Mouse (Mus musculus) spleen, postnatal 10 days (tissue): ENCODE data around the gene Pms1.
"Not testable (repeated sequence)": the region's sequence is repeated elsewhere in the genome, so short reads cannot be mapped to it uniquely, and the experiment has no call there.

Experiments used
- DNase-seq, 2 experiments: peaks; one replicate each; pipeline ENCODE4 v3.0.0; 2021 to 2022; ENCODE audit warnings: low spot score in 2 of 2

The Pms1 gene

DNA sequence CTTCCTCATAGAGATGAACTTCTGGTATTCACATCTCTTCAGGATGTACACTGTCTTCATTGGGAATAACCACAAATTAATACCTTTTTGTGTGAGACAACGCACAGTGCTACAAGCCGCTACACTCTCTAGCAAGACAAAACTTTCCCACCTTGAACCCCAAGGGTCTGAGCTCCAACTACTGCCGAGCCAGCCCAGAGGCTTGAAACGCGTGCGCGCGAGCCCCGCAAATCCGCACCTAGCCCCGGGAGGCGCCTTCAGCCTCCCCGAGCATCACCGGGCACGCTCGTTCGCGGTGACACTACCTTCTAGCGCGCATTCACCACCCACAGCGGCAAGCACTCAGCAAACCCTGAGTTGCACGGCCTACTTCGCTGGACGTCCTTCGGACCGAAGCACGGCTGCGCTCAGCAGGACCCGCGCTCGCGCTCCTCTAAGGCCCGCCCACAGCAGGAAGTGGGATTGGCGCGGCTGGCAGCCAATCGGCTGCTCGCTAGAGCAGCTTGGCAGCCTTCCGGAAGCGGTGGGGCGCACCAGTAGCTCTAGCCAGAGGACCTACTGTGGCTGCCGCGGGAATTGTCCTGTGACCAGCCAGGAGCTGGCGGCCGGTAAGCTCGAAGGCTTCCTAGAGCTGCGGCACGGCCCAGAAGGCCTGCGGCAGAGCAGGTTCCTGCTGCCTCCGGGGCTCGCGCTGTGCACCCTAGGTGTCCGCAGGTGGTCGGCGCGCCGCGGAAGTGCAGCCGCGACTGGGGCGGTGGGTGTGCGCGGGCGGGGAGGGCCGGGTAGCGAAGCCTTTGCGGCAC is at the start of gene Pms1, which contains the start of the genes Ormdl1 and Gm28778:
TSS of gene Pms1 (minus strand) at position 438 of the 803 bp plus-strand sequence.
TSS of gene Ormdl1 (plus strand) at position 515 of the 803 bp plus-strand sequence.
TSS of gene Gm28778 (plus strand) at position 531 of the 803 bp plus-strand sequence.
- DNase-seq = peak; percentile 90 to 94

DNA sequence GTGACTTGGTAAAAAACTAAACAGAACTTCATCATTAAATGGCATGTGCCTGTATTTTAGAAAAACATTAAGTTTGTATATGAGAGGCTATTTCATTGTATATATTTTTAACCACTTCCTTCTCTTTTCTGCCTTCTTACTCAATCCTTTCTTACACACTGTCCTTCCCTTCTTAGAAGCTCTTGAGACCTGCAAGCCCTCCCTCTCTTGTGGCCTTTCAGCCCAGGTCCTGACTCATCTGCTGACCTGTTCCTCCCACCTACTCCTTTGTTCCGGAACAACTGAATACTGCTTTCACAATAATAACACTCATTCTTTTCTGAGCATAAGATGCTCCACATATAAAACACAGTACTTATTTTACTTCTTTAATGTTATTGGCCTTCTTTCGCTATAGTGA is 44.3 kb upstream of the Pms1 start:
- DNase-seq = no peak

DNA sequence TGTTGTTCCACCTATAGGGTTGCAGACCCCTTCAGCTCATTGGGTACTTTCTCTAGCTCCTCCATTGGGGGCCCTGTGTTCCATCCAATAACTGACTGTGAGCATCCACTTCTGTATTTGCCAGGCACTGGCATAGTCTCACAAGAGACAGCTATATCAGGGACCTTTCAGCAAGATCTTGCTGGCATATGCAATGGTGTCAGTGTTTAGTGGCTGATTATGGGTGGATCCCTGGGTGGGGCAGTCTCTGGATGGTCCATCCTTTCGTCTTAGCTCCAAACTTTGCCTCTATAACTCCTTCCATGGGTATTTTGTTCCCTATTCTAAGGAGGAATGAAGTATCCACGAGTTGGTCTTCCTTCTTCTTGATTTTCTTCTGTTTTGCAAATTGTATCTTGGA is 40.6 kb upstream of the Pms1 start:
- not testable (repeated sequence) for DNase-seq

DNA sequence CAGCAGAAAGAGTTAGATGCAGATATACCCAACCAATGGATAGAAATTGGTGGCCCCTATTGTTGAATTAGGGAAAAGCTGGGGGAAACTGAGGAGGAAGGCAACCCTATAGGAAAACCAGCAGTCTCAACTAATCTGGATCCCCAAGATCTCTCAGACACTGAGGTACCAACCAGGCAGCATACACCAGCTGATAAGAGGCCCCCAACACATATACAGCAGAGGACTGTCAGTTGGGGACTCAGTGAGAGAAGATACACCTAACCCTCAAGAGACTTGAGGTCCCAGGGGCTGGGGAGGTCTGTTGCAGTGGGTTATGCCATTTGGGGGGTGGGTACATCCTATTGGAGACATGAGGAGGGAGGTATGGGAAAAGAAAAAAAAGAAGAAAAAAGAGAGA is 38.6 kb upstream of the Pms1 start:
- DNase-seq = no peak

DNA sequence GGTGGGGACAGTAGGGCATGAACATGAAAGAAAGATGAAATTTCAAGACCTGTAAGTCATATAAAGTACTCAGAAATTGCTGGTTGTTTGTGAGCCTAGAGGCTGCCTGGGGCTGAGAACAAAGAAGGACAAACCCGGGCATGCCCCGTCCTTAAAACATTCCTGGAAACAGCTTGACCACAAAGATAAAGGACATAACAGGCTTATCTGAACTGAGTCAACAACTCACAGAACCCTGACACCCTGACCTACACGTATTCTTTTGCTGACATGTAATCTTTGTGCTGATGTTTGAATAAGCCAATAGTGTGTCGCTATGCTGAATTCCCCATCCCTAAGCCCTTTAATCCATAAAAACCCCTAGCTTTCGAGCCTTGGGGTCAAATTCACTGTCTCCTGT is 36.7 kb upstream of the Pms1 start:
- DNase-seq = not testable (repeated sequence)

DNA sequence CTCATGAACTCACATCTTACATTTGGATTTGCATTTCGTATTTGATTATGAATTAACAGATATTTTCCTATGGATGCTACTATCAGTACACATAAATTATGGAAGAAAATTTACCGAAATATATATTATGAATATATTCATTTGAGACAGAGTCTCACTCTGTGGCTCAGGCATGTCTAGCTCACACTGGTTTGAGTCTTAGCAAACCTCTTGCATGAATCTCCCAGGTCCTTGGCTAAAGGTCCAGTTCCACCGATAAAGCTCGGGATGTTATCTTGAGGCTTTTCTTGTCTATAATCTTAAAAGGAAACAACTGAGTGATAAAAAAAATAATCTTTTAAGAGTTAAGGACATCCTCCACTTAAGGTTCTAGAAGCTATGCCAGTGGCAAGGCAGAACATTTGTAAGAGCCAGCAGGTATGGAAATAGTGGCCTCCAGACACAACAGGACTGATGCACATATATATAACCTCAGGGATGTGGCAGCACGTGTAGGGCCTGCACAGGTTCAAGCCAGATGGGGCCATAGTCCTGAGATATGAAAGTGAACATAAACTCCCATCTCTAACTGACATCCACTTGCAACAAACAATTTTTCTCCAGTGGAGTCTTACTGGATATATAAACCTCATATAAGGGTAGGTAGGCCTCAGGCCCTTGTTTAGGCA is 28.1 kb upstream of the Pms1 start:
- no peak for DNase-seq

DNA sequence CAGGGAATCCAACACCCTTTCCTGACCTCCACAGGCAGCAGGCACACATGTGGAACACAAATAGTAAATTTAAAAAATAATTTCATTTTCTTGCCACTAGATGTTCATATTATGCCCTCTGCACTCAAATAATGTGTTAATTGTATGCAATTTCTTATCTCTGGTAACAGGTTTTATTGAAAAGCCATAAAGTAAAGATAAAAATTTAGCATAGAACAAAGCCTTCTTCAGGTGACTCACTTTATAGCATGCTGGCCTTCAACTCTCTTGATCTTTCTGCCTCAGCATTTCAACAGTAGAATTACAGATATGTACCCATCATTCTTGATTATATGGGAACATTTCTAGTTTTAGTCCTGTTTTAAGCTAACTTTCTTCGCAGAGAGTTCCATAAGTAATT is 27.5 kb upstream of the Pms1 start:
- no peak for DNase-seq

DNA sequence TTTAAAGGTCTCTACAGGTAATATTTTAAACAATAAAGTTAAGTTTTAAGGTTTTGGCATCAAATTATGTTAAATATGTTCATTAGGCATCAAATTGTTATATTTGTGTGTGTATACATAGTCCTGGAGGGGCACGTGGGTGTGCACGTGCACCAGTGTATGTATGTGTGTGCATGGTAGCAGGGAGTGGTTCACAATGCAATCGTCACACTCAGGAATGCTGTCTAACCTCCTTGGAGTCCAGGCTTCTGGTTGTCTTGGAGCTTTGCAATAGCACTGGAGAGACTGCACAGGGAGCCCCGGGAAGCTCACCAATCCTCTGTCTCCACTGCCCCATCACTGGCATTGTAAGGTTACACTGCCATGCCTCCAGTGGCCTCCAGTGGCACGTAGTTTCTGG is 26.4 kb upstream of the Pms1 start:
- DNase-seq = no peak

DNA sequence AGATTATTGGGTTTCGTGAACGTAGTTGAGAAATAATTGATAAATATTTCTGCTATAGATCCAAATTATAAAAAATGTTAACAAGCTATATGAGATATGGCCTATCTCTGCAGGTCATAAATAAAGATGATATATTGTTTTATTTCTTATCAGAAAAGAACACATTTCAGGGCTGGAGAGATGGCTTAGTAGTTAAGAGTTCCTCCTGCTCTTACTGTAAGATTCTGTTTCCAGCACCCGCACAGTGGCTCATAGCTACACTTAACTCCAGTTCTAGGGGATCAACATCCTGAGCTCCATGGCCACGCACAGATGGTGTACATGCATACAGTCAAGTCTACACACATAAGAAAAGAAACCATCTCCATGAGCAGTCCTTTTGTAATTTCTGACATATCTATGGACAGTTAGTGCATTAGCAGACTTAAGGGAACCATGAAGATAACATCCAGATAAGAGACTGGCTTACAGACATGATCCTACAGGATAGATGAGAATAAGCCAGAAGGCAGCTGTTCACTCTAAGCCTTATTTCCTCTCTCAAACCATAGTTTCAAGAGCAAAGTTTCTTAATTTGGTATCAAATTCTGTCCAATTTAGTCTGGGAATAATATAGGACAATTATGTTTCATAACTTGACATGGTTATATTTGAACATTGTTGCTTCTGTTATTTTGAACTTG is 25.0 kb upstream of the Pms1 start:
- DNase-seq = no peak

DNA sequence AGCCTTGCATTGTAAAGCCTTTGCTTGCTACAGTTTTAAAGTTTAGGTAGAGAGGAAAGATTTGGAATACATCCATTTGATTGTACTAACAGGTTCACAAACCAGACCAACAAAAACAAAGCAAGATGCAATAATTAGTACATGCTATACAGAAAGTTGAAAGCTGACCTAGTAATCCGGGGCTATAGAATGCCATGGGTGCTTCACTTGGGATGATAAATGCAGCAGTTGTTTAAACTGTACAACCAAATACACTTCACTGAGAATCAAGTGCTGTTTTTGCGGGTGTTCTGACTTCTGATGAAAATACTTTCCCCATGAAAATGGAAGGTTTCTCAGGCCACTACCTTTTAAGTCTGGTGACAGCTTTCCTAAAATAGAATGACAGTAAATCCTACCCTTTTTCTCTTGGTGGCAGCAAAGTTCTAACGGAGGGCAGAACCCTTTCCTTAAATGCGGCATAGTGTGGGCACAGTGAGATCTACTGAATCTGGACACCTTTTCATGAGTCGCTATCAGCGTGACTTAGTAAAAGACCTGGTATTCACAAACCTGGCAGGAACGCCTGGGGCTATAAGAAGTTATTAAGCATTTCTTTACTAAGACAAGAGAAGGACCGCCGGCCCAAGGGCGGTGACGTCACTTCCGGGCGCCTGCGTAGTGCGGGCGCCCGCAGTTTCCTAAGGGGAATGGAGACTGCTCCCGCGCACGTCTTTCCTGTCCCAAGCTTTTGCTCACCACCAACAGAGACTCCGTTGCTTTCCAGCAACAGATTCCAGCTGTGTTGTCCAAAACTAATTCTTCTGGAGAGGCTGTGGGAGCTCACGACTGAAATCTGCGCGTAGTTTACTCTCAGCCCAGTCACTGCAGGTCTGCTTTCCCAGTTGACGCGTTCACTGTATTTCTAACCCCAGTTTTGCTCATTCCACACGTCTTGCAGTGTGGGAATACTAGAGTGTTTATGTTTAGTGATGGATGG is 16.5 kb upstream of the Pms1 start, which contains the start of gene Osgepl1:
TSS of gene Osgepl1 (plus strand) at position 636 of the 979 bp plus-strand sequence.
- DNase-seq = peak; percentile 82 to 90

DNA sequence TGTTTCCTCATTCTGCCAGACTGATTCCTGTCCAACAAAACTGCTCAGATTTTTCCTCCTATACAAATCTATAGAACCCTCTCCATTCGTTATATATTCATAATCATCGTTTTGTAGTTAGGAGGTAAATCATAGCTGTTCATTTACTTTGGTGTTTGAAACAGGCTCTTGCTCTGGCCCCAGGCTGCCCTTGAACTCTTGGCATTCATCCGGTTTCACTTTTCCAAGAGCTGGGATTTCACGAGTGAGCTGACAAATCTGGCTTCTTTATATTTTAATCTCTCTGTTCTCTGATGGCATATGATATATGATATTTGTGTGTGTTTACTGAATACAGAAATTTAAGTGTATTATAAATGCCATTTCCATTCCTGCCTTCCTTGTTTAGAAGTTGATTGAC is 3.7 kb upstream of the Pms1 start:
- no peak for DNase-seq

DNA sequence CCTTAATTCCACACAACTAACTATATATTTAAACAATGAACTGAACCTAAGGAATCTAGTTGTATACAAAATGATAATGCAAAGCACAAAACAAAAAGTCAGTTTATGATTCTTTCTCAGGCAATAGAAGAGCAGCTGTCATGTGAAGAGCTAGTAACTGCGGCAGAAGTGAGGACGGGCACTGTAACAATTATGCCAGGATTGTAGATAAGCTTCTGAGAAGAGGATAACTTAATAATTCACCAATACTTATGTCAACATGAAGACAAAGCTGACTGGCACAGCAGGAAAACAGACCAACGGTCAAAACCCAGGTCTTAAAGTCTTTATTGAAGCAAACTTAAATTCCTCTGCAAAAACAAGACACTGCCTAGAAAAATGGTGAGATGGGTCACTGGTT is 5.6 kb downstream of the Pms1 start:
- no peak for DNase-seq

DNA sequence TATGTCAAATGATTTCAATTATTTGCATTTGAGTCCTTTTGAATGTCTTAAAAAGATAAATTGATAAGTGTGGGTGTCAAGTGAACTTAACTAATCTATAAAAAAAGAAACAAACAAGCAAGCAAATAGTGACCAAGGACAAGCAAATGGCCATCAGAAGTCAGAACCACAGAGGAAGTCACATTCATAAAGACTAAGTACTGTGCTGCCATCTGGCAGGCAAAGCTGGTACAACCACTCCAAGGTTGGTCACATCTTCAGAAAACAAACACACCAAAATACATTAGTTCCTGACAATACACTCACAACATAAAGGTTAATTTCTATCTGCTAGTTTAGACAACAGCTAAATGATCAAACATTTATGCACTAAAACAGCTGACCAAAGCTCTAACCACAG is 24.2 kb downstream of the Pms1 start:
- peak in 1 of 2 experiments; percentile 27 for DNase-seq

DNA sequence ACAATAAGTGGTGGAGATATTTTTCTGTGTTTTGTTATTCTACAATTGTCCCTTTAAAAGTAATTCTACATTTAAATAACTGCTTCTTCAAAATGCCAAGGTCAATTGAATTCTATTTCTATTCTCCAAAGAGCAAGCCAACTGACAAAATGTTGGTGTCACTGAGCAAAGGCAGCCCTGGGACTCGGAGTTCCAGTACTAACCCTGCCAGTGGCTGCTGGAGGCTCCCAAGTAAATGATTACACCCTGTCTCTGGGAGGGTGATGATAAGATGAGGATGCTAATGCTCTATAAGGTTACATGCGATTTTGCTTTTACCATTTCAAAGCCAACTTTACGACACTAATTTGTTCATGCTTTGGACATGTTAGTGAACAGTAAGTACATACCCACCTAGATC is 26.9 kb downstream of the Pms1 start:
- no peak for DNase-seq

DNA sequence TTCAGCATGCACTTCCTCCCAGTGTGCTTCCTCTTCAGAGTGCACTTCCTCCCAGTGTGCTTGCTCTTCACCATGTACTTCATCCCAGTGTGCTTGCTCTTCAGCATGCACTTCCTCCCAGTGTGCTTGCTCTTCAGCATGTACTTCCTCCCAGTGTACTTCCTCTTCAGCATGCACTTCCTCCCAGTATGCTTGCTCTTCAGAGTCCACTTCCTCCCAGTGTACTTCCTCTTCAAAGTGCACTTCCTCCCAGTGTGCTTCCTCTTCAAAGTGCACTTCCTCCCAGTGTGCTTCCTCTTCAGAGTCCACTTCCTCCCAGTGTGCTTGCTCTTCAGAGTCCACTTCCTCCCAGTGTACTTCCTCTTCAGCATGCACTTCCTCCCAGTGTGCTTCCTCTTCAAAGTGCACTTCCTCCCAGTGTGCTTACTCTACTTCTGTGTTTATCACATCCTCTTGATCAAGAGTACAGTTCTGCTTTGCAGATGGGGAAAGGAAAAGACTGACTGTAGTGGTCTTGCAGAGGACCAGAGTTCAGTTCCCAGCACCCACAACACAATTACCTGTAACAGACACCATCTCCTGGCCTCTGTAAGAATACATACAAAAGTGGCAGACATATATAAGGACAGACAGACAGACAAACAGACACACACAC is 31.7 kb downstream of the Pms1 start:
- not testable (repeated sequence) for DNase-seq

DNA sequence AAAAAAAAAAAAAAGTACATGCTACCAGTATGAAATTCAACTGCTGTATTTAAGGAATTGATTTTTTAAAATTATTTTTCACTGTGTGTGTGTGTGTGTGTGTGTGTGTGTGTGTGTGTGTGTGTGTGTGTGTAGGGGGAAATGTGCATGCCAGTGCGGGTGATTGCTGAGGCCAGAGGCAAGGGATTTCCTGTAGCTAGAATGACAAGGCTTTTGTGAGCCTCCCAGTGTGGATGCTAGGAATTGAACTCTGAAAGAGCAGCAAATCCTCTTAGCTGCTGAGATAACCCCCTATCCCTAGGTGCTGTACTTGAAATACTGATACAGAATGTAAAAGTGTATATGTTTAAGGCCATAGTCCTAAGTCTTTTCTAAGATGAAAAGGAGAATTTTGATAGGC is 70.8 kb downstream of the Pms1 start:
- DNase-seq = no peak

DNA sequence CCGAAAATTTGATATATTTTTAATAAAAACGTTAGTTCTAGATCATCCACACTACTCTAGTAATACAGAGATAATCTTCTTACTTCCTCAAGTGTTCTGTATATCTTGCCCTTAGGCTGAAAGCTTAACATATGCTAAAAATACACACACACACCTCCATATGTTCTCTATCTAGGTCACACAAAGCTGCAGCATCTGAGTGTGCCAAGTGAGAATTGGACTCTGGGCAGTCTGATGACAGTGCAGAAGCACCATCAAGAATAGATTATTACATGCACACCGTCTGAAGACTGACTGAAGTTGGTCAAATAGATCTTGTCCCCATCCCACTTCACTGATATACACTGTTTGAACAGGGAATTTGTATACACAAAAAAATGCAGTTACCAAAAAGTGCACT is 71.2 kb downstream of the Pms1 start:
- no peak for DNase-seq

DNA sequence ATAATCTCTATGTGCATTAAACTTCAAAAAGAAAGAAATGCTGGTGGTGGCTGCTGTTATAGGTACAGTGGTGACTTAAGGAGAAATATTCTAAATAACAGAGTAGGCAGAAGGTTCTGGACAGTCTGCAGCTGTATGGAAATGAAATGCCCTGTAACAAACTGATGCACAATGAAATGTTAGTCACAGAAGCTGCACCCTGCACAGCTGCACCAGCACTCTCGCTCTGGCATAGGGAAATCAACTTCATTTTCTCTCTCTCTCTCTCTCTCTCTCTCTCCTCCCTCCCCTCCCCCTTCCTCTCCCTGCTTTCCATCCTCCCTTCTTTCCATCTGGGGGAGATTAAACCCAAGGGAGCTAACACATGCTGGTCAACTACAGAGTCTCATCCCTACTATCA is 72.0 kb downstream of the Pms1 start:
- DNase-seq = no peak

DNA sequence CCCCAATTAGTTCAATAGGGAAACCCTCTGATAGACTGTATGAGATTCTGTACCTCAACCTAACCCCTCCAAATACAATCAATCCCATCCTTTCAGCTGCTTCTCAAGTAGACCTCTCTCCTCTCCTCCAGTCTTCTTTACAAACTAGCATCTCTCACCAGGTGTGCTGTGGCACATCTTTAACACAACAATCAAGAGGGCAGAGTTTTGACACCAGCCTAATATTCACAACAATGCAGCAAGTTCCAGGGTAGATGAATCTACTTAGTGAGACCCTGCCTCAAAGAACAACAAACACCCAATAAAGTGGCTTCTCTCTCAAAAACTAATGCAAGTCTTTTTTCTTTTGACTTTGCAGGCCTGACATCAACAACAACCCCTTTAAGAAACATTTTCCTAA is 86.7 kb downstream of the Pms1 start:
- DNase-seq = no peak

DNA sequence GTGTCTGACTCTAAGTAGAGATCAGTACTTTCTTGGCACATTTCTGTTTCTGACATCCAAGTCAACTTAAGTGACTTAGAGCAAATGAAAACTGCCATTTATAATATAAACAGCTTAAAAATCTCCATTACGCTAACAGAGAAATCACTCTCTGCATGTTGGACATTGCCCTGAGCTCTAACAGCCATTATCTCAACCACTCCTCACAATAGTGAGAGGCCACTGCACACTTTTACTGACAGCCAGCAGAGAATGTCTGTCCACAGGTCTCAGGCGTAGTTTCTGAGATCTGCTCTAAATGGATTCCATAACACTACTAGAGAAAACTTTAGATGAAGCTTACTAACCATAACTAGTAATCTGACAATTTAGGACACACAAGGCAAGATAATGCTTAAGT is 92.9 kb downstream of the Pms1 start:
- no peak for DNase-seq
